Mouse (Mus musculus) adrenal gland, adult 8-10 months (tissue): Measurements from ENCODE around the gene Ghrl. TPM values are rescaled to one million over a fixed set of nuclear protein-coding genes. Genes with fewer than 3 reads are reported as not detected.
"Not testable (repeated sequence)": the region's sequence is repeated elsewhere in the genome, so short reads cannot be mapped to it uniquely, and the experiment has no call there.

ENCODE experiments used
- DNase-seq: peaks from one replicate; pipeline ENCODE4 v3.0.0; 2022
- total RNA-seq, 4 experiments: library from RNA; stranded (reverse); gene quantifications; 2 replicates each; pipeline ENCODE4 v1.2.4; 2022

Ghrl gene
- total RNA-seq, 4 experiments from 2014 or later = 1.4 TPM; not detected in 3

GRCm38 (mm10) chr6:113696582-113697221, 23.0 kb downstream of the Ghrl start, which contains the start of gene Tatdn2:
Gene Tatdn2, plus strand, starts transcription at chr6:113697050.
- peak; percentile 98 for DNase-seq

- no peak for DNase-seq
Measured at GRCm38 (mm10) chr6:113695766-113696355, 23.8 kb downstream of the Ghrl start.

- no peak for DNase-seq
Measured at GRCm38 (mm10) chr6:113695203-113695602, 24.5 kb downstream of the Ghrl start.

- DNase-seq = no peak
Measured at GRCm38 (mm10) chr6:113693377-113693776, 26.3 kb downstream of the Ghrl start.

- no peak for DNase-seq
Measured at GRCm38 (mm10) chr6:113692661-113693133, 27.0 kb downstream of the Ghrl start.

GRCm38 (mm10) chr6:113691084-113691462, 28.6 kb downstream of the Ghrl start:
- DNase-seq = no peak

- peak; percentile 56 for DNase-seq
Measured at GRCm38 (mm10) chr6:113690400-113691083, 29.1 kb downstream of the Ghrl start.

GRCm38 (mm10) chr6:113690008-113690399, 29.7 kb downstream of the Ghrl start:
- DNase-seq = peak; percentile 47

- DNase-seq = no peak
Measured at GRCm38 (mm10) chr6:113686551-113687125, 33.0 kb downstream of the Ghrl start.

- no peak for DNase-seq
Measured at GRCm38 (mm10) chr6:113683081-113683825, 36.4 kb downstream of the Ghrl start.

- DNase-seq = peak; percentile 80
Measured at GRCm38 (mm10) chr6:113681271-113681670, 38.4 kb downstream of the Ghrl start.

- no peak for DNase-seq
Measured at GRCm38 (mm10) chr6:113679993-113680566, 39.6 kb downstream of the Ghrl start.

- no peak for DNase-seq
Measured at GRCm38 (mm10) chr6:113678246-113679012, 41.3 kb downstream of the Ghrl start.

GRCm38 (mm10) chr6:113677070-113677734, 42.5 kb downstream of the Ghrl start:
- no peak for DNase-seq

- DNase-seq = no peak
Measured at GRCm38 (mm10) chr6:113675991-113676390, 43.7 kb downstream of the Ghrl start.

GRCm38 (mm10) chr6:113675234-113675633, 44.4 kb downstream of the Ghrl start:
- no peak for DNase-seq

- DNase-seq = no peak
Measured at GRCm38 (mm10) chr6:113672989-113673388, 46.7 kb downstream of the Ghrl start.

- DNase-seq = not testable (repeated sequence)
Measured at GRCm38 (mm10) chr6:113672029-113672428, 47.7 kb downstream of the Ghrl start.

- no peak for DNase-seq
Measured at GRCm38 (mm10) chr6:113669821-113670220, 49.9 kb downstream of the Ghrl start.

GRCm38 (mm10) chr6:113668287-113669154, 51.2 kb downstream of the Ghrl start:
- no peak for DNase-seq
